Mouse (Mus musculus) cortical plate, adult 2 months (tissue): ENCODE measurements at regions not wholly inside any gene's neighbourhood (a gene's known extent, or its start where the extent isn't known, plus 50 kb on each side); places are given as distances from the start of the nearest gene placed in this dataset.

Experiments
- CTCF ChIP-seq: fragments of 200-500 bp; IDR thresholded peaks from 2 replicates; pipeline ENCODE4 v1.5.1; 2011; ENCODE audit warnings: mild to moderate bottlenecking, control low read depth, low read length; ENCODE audit not compliant: insufficient read depth; ENCODE audit errors: extremely low read depth
- POLR2A ChIP-seq: fragments of 200-500 bp; IDR thresholded peaks from 2 replicates; pipeline ENCODE4 v1.6.1; 2011; ENCODE audit warnings: mild to moderate bottlenecking, low read length, control low read depth; ENCODE audit not compliant: insufficient read depth; ENCODE audit errors: extremely low read depth

- TF ChIP-seq CTCF (no peak), POLR2A (no peak)
Measured at GRCm38 (mm10) chr5:126650415-126650814, 591.2 kb upstream of the Tmem132c start.
